Mouse (Mus musculus) forebrain, embryonic 12.5 days (tissue): ENCODE data around the gene Cdh22. TPM values are rescaled to one million over a fixed set of nuclear protein-coding genes. Genes with fewer than 3 reads are reported as not detected.
A peak's percentile ranks its signal among the peaks of the same experiment; 100 is the strongest.

Source experiments
- ATAC-seq: fragments of 200-750 bp; cut with Nextera tagmentation; 2 replicates; pipeline ENCODE4 v1.8.0; 2017; ENCODE audit warnings: moderate TSS enrichment; ENCODE audit not compliant: low FRiP score
- H3K27ac ChIP-seq: fragments of 300-500 bp; sonication (generic); 2 replicates; pipeline ENCODE4 v1.5.1; 2016; ENCODE audit warnings: mild to moderate bottlenecking
- H3K27me3 ChIP-seq: fragments of 300-500 bp; sonication (generic); 2 replicates; pipeline ENCODE4 v1.6.1; 2016; ENCODE audit warnings: mild to moderate bottlenecking
- H3K36me3 ChIP-seq: fragments of 300-500 bp; sonication (generic); replicated peaks from 2 replicates; pipeline ENCODE4 v1.6.1; 2016; ENCODE audit warnings: mild to moderate bottlenecking
- H3K4me1 ChIP-seq: fragments of 300-500 bp; sonication (generic); 2 replicates; pipeline ENCODE4 v1.6.1; 2016
- H3K4me2 ChIP-seq: fragments of 300-500 bp; sonication (generic); 2 replicates; pipeline ENCODE4 v1.6.1; 2016; ENCODE audit warnings: mild to moderate bottlenecking, moderate library complexity
- H3K4me3 ChIP-seq: fragments of 300-500 bp; sonication (generic); replicated peaks from 2 replicates; pipeline ENCODE4 v1.5.1; 2016; ENCODE audit warnings: mild to moderate bottlenecking
- H3K9ac ChIP-seq: fragments of 300-500 bp; sonication (generic); 2 replicates; pipeline ENCODE4 v1.6.1; 2016; ENCODE audit warnings: mild to moderate bottlenecking
- H3K9me3 ChIP-seq: fragments of 300-500 bp; sonication (generic); 2 replicates; pipeline ENCODE4 v1.6.1; 2016
- WGBS: fragments of 180-500 bp; shearing (Covaris S2); methylation state at CpG from one replicate; pipeline ENCODE4 v1.1.7; 2016; 5-methylcytosine and 5-hydroxymethylcytosine counted together
- polyA plus RNA-seq: library from polyadenylated mRNA; unstranded; fragments of >200 nt; fragmentation: Nextera tagmentation; extraction: Ambion mirVana; gene quantifications from 2 replicates; pipeline ENCODE4 v1.2.1, GENCODE M21; 2016

Cdh22 gene
- polyA plus RNA-seq, 1 experiment from 2014 or later, result 10.6 TPM

DNA sequence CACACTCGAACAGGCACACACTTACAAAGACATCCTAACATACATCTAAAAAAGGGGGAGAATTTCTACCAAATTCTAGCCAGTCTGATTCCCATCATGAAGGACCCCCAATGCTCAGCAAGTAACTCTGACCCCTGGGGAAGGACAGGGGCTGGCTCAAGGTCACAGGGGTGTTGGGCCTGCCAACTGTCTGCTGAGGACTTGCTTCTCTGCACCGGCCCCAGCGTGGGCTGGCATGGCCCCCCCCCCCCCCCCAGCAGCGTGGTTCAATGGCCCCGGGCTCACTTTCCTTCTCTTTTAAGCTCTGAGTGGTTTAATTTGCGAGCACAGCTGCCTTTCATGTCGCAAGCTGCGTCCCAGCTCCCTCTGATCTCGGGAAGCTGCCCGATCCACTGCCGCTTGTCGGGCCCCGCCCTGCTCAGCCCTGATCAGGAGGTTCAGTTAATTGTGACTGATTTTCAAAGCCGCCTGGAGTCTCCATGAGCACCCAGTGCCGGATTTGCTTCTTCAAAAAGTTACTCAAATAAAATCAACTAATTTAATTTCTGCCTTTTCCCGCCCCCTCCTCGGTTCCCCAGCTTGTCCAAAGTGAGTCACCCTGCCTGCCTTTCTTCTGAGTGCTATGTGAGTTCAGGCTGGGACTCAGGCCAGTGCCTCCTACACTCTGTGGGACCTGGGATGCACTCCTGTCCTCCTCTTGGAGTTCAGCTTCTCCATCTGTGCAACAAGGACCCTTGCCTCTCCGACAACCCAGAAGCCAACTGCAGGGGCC lies 67.8 kb downstream of the Cdh22 start:
- peaks cover 46% of the 10 kb centered on the region for H3K27me3 ChIP-seq
- no peaks in the 10 kb centered on the region for H3K36me3 ChIP-seq
- H3K27ac ChIP-seq, result peak overlapping the region; percentile 71
- H3K9ac ChIP-seq, result 0 out of 2 replicates have a peak overlapping the region, but pooled peaks have one; percentile 21
- no peak overlapping the region for H3K4me3 ChIP-seq
- ATAC-seq, result peak; percentile 80
- peak overlapping the region; percentile 17; the same call in 1 of the 2 replicates for H3K4me2 ChIP-seq
- peaks cover 47% of the 10 kb centered on the region for H3K4me1 ChIP-seq
- no peaks in the 10 kb centered on the region for H3K9me3 ChIP-seq
- WGBS, result 11% methylated on average over 16 of the region's 18 CpGs

- Histone ChIP-seq H3K9me3 (no peaks in the 10 kb centered on the region), H3K4me2 (no peak overlapping the region), H3K4me3 (no peak overlapping the region), H3K9ac (no peak overlapping the region), H3K36me3 (no peaks in the 10 kb centered on the region), H3K27me3 (peaks cover 25% of the 10 kb centered on the region), H3K4me1 (peaks cover 67% of the 10 kb centered on the region), H3K27ac (no peak overlapping the region)
- no peak for ATAC-seq
- WGBS, result 8% methylated on average over 5 of the region's 5 CpGs
Measured at GRCm38 (mm10) chr2:165162221-165162620, 72.4 kb downstream of the Cdh22 start.

DNA sequence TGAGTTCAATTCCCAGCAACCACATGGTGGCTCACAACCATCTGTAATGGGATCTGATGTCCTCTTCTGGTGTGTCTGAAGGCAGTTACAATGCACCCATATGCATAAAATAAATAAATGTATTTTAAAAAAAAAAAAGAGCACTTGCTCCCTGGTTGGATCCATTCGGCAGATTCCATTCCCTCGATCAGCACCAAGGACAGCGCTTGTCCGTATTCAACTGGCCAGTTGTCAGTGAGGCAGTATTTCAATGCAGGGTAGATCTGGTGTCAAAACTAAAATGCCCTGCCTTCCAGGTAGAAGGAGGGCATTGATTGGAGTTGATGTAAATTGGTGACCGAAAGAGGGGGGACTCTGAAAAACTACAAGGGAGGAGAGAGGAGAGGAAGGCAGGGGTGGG lies 74.2 kb downstream of the Cdh22 start:
- H3K27ac ChIP-seq, result no peak overlapping the region
- no peaks in the 10 kb centered on the region for H3K36me3 ChIP-seq
- H3K27me3 ChIP-seq, result peaks cover 24% of the 10 kb centered on the region
- H3K4me2 ChIP-seq, result no peak overlapping the region
- no peak overlapping the region for H3K9ac ChIP-seq
- no peaks in the 10 kb centered on the region for H3K9me3 ChIP-seq
- WGBS, result 13% methylated on average over 5 of the region's 5 CpGs
- no peak for ATAC-seq
- H3K4me3 ChIP-seq, result no peak overlapping the region
- H3K4me1 ChIP-seq, result peaks cover 51% of the 10 kb centered on the region

- H3K27me3 ChIP-seq, result peaks cover 22% of the 10 kb centered on the region; the same call in 1 of the 2 replicates
- WGBS, result 15% methylated on average over 15 of the region's 15 CpGs
- H3K4me3 ChIP-seq, result no peak overlapping the region
- no peak overlapping the region for H3K9ac ChIP-seq
- H3K4me2 ChIP-seq, result no peak overlapping the region
- H3K9me3 ChIP-seq, result no peaks in the 10 kb centered on the region
- no peak for ATAC-seq
- no peaks in the 10 kb centered on the region for H3K36me3 ChIP-seq
- peaks cover 44% of the 10 kb centered on the region for H3K4me1 ChIP-seq
- peak overlapping the region; percentile 54 for H3K27ac ChIP-seq
Measured at GRCm38 (mm10) chr2:165159055-165159688, 75.5 kb downstream of the Cdh22 start.

GRCm38 (mm10) chr2:165158317-165158716 lies 76.3 kb downstream of the Cdh22 start:
- peak; percentile 47; the same call in 1 of the 2 replicates for ATAC-seq
- peak overlapping the region; percentile 54 for H3K27ac ChIP-seq

DNA sequence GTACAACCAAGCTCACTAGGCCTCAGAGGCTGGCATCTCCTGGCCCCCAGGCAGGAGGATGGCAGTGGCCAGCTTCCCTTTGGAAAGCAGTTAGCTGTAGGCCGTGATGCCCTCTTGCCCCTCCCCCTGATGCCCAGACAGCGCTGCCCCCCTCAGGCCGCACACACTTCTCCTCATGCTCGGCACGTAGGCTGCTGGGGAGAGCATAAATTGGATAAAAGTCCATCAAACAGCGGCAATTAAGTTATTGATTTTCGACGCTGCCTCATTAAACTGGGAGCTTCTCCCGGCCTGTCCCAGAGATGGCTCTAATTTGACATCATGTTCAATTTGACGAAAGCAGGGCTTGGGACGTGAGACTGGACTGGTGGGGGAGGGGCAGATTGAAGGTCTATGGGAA lies 76.8 kb downstream of the Cdh22 start:
- WGBS, result 39% methylated on average over 11 of the region's 11 CpGs

More at GRCm38 (mm10) chr2:165158317-165158716, 76.3 kb downstream of the Cdh22 start:
- Histone ChIP-seq H3K9ac (no peak overlapping the region), H3K4me3 (no peak overlapping the region), H3K27me3 (peaks cover 22% of the 10 kb centered on the region; the same call in 1 of the 2 replicates), H3K4me2 (no peak overlapping the region), H3K36me3 (no peaks in the 10 kb centered on the region), H3K9me3 (no peaks in the 10 kb centered on the region), H3K4me1 (peaks cover 37% of the 10 kb centered on the region)
- whole genome bisulfite sequencing, result 77% methylated on average over 2 of the region's 4 CpGs

DNA sequence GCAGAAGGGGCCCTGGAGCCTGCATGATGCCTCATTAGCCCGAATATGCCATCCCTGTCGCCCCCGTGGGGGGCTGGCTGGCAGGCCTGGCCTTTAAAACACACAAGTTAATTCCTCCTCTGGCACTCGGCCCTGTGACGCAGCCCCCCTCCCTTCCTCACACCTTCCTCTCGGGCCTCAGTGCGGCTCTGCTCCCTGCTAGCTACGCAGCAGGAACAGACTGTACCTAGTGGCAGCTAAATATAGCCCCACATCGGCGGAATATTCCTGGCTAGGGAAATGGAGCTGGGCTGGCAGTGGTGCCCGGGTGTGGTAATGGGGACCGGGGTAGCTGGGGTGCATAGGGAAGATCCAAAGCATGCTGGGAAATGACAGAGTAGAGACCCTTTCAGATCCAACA lies 81.6 kb downstream of the Cdh22 start:
- H3K4me3 ChIP-seq, result no peak overlapping the region
- peak overlapping the region; percentile 31; the same call in 1 of the 2 replicates for H3K27ac ChIP-seq
- peaks cover 41% of the 10 kb centered on the region for H3K4me1 ChIP-seq
- H3K4me2 ChIP-seq, result no peak overlapping the region
- no peak for ATAC-seq
- H3K36me3 ChIP-seq, result no peaks in the 10 kb centered on the region
- peaks cover 6% of the 10 kb centered on the region; the same call in 1 of the 2 replicates for H3K27me3 ChIP-seq
- WGBS, result 53% methylated on average over 12 of the region's 12 CpGs
- peak overlapping the region; percentile 17; the same call in 1 of the 2 replicates for H3K9ac ChIP-seq
- H3K9me3 ChIP-seq, result no peaks in the 10 kb centered on the region

More for the DNA sequence above, 76.8 kb downstream of the Cdh22 start:
- no peak overlapping the region for H3K9ac ChIP-seq
- H3K9me3 ChIP-seq, result no peaks in the 10 kb centered on the region
- H3K4me2 ChIP-seq, result no peak overlapping the region
- ATAC-seq, result peak; percentile 61; the same call in 1 of the 2 replicates
- 0 out of 2 replicates have a peak overlapping the region, but pooled peaks have one; percentile 21 for H3K27ac ChIP-seq
- H3K36me3 ChIP-seq, result no peaks in the 10 kb centered on the region
- H3K4me3 ChIP-seq, result no peak overlapping the region
- peaks cover 40% of the 10 kb centered on the region for H3K4me1 ChIP-seq
- peaks cover 20% of the 10 kb centered on the region; the same call in 1 of the 2 replicates for H3K27me3 ChIP-seq

DNA sequence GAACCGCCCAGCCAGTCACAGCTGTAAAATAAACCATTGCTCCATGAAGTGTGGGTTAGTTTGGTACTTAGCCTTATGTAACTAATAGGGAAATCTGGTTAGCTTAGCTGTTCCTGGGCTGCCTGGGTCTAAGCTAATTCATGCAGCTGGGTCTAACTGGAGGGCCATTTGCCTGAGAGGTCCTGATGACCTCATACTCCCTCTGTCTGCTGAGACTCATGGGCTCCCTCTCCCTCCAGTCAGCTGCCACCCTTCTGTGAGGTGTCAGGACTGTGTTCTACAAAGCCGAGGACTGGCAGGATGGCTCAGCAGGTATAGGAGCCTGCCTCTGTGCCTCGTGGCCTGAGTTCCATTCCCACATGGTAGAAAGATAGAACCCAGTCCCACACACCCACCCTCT lies 84.9 kb downstream of the Cdh22 start:
- 0 out of 2 replicates have a peak overlapping the region, but pooled peaks have one; percentile 3 for H3K27ac ChIP-seq
- no peak overlapping the region for H3K9ac ChIP-seq
- no peak overlapping the region for H3K4me3 ChIP-seq
- H3K4me1 ChIP-seq, result peaks cover 33% of the 10 kb centered on the region
- 68% methylated on average over 3 of the region's 3 CpGs for WGBS
- no peak overlapping the region for H3K4me2 ChIP-seq
- no peak for ATAC-seq
- peaks cover 2% of the 10 kb centered on the region for H3K36me3 ChIP-seq
- no peaks in the 10 kb centered on the region; the same call in 1 of the 2 replicates for H3K27me3 ChIP-seq
- H3K9me3 ChIP-seq, result no peaks in the 10 kb centered on the region

- WGBS, result 73% methylated on average over 13 of the region's 13 CpGs
- H3K4me2 ChIP-seq, result no peak overlapping the region
Measured at GRCm38 (mm10) chr2:165145821-165146220, 88.8 kb downstream of the Cdh22 start.

GRCm38 (mm10) chr2:165143487-165143886 lies 91.2 kb downstream of the Cdh22 start:
- Histone ChIP-seq H3K4me2 (no peak overlapping the region), H3K4me1 (peaks cover 31% of the 10 kb centered on the region), H3K9ac (no peak overlapping the region), H3K27me3 (peaks cover 14% of the 10 kb centered on the region), H3K9me3 (no peaks in the 10 kb centered on the region), H3K27ac (no peak overlapping the region), H3K4me3 (no peak overlapping the region), H3K36me3 (peaks cover 2% of the 10 kb centered on the region)
- WGBS, result 89% methylated on average over 14 of the region's 14 CpGs
- no peak for ATAC-seq

More at GRCm38 (mm10) chr2:165145821-165146220, 88.8 kb downstream of the Cdh22 start:
- H3K4me1 ChIP-seq, result peaks cover 28% of the 10 kb centered on the region
- H3K4me3 ChIP-seq, result no peak overlapping the region
- no peak overlapping the region for H3K9ac ChIP-seq
- ATAC-seq, result no peak
- H3K27me3 ChIP-seq, result peaks cover 14% of the 10 kb centered on the region
- H3K27ac ChIP-seq, result 0 out of 2 replicates have a peak overlapping the region, but pooled peaks have one; percentile 5
- H3K9me3 ChIP-seq, result no peaks in the 10 kb centered on the region
- peaks cover 2% of the 10 kb centered on the region for H3K36me3 ChIP-seq

GRCm38 (mm10) chr2:165136049-165136448 lies 98.6 kb downstream of the Cdh22 start:
- peak overlapping the region; percentile 95 for H3K27ac ChIP-seq
- 0 out of 2 replicates have a peak overlapping the region, but pooled peaks have one; percentile 6 for H3K4me2 ChIP-seq
- no peaks in the 10 kb centered on the region; the same call in 1 of the 2 replicates for H3K36me3 ChIP-seq
- H3K27me3 ChIP-seq, result no peaks in the 10 kb centered on the region; the same call in 1 of the 2 replicates
- H3K4me1 ChIP-seq, result peaks cover 98% of the 10 kb centered on the region
- ATAC-seq, result peak; percentile 78
- H3K4me3 ChIP-seq, result no peak overlapping the region
- H3K9ac ChIP-seq, result peak overlapping the region; percentile 40
- no peaks in the 10 kb centered on the region for H3K9me3 ChIP-seq
- WGBS, result 1% methylated on average over 16 of the region's 16 CpGs

DNA sequence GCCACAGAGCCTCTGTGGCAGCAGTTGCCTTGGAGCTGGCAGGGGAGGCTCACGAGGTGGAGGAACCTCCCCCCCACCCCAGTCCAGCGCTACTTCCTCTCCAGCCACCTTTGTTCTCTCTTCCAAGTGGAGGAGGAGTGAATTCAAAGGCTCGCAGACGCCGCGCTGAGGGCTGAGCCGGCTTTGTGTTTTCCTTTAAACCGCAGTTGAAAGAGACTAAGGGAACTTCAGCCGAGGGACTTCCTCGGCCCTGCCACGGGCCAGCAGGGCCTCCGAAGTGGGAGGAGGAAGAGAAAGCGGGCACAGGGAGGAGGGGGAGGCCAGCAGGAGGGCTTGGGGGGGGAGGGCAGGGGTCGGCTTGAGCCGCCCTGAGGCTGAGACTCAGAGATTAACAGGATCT lies 101.1 kb downstream of the Cdh22 start:
- H3K4me3 ChIP-seq, result no peak overlapping the region
- peak; percentile 50; the same call in 1 of the 2 replicates for ATAC-seq
- no peaks in the 10 kb centered on the region; the same call in none of the 2 replicates for H3K27me3 ChIP-seq

More for the DNA sequence above, 101.1 kb downstream of the Cdh22 start:
- peak overlapping the region; percentile 41 for H3K9ac ChIP-seq
- no peaks in the 10 kb centered on the region for H3K9me3 ChIP-seq
- under 1% methylated on average over 15 of the region's 15 CpGs for WGBS
- H3K27ac ChIP-seq, result peak overlapping the region; percentile 95
- peaks cover 94% of the 10 kb centered on the region for H3K4me1 ChIP-seq
- no peaks in the 10 kb centered on the region; the same call in 1 of the 2 replicates for H3K36me3 ChIP-seq
- peak overlapping the region; percentile 32 for H3K4me2 ChIP-seq
